Mouse (Mus musculus): ENCODE results near the gene Gpr35. TPM values are rescaled to one million over a fixed set of nuclear protein-coding genes. Genes with fewer than 3 reads are reported as not detected.
A peak's percentile ranks its signal among the peaks of the same experiment; 100 is the strongest.
"Not testable (repeated sequence)": the region's sequence is repeated elsewhere in the genome, so short reads cannot be mapped to it uniquely, and the experiment has no call there.

Gene Gpr35
- total RNA-seq, 2 experiments from 2014 or later = 0.37 to 0.87 TPM

GRCm38 (mm10) chr1:92930171-92930706 lies 20.4 kb upstream of the Gpr35 start:
- no peak for DNase-seq (ENCODE audit: extremely low spot score in 1 of 2, low spot score in 1 of 2)

DNA sequence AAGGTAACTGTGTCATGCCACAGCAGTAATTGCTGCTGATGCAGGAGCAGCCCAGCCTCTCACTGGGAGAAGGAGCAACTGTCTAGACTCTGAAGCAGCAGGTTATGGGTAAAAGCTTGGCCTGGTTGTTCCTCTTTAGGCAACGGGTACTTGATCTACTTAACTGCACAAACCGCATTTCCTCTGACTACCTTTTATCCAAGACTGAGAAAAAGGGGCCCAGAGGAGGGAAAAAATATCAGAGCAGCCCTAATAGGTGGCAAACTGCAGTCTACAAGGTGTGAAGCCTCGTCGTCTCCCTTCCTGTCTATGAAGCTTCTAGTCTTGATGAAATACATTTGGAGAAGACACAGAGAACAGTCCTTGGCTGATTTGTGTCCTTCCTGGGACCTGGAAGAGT lies 17.1 kb upstream of the Gpr35 start:
- DNase-seq (ENCODE audit: extremely low spot score in 1 of 2, low spot score in 1 of 2) = no peak

GRCm38 (mm10) chr1:92934182-92934827 lies 16.4 kb upstream of the Gpr35 start, which contains the start of gene Capn10:
Capn10 (plus strand) TSS chr1:92934376.
- peak; percentile 80 to 93 for DNase-seq (ENCODE audit: extremely low spot score in 1 of 2, low spot score in 1 of 2)

- peak in 1 of 2 experiments; percentile 45 for DNase-seq (ENCODE audit: extremely low spot score in 1 of 2, low spot score in 1 of 2)
Measured at GRCm38 (mm10) chr1:92935054-92935962, 15.4 kb upstream of the Gpr35 start.

DNA sequence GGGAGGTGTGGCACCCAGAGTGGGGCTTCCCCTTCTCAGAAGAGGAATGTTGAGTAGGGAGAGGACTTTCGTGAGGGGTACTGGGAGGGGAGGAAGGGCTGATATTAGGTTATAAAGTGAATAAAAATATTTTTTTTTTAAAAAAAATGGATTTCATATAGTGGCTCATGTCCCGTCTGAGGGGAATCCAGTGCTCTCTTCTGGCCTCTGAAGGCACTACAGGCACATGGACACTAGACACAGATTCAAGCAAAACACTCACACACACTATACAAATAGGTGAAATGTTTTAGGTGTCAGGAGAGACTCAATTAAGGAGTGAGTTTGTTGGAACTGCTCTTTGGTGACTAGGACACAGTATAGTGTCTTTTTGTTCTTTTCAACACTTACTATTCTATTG lies 14.7 kb upstream of the Gpr35 start:
- DNase-seq (ENCODE audit: extremely low spot score in 1 of 2, low spot score in 1 of 2) = no peak

DNA sequence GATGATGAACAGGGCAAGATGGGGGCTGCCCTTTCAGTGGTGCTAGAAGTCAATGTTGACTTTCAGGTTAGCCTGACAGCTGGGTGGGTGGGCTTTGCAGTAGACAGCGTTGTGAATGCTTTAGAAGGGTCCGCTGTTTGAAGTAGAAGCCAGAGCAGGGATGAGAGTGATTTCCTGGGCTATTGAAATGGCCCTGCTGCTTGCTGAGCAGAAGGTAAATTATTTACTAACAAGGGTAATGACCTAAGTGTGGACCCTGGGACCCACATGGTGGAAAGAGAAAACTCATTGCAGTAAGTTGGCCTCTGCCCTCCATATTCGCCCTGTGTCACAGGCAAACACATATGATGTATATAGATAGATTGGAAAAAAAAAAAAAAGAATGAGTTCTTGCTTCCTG lies 14.2 kb upstream of the Gpr35 start:
- DNase-seq (ENCODE audit: extremely low spot score in 1 of 2, low spot score in 1 of 2) = no peak

DNA sequence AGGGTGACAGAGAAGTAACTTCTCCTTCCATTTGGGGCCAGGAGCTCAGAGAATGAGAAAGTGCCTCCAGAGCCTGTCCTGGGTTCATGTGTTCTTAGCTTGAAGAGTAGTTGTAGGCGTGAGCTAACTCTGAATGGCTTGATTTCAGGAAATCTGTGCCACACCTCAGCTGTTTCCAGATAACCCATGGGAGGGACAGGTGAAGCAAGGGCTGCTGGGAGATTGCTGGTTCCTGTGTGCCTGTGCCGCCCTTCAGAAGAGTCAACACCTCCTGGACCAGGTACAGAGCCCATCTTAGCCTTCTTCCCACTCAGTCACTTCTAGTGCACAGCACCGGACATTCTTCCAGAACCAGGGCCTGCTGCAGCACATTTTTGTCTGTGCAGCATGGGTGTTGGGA lies 12.9 kb upstream of the Gpr35 start:
- no peak for DNase-seq (ENCODE audit: extremely low spot score in 1 of 2, low spot score in 1 of 2)

- no peak for DNase-seq (ENCODE audit: extremely low spot score in 1 of 2, low spot score in 1 of 2)
Measured at GRCm38 (mm10) chr1:92939746-92940145, 10.9 kb upstream of the Gpr35 start.

- no peak for DNase-seq (ENCODE audit: extremely low spot score in 1 of 2, low spot score in 1 of 2)
Measured at GRCm38 (mm10) chr1:92943219-92943989, 7.3 kb upstream of the Gpr35 start.

GRCm38 (mm10) chr1:92947966-92948365 lies 2.7 kb upstream of the Gpr35 start:
- no peak for DNase-seq (ENCODE audit: extremely low spot score in 1 of 2, low spot score in 1 of 2)

DNA sequence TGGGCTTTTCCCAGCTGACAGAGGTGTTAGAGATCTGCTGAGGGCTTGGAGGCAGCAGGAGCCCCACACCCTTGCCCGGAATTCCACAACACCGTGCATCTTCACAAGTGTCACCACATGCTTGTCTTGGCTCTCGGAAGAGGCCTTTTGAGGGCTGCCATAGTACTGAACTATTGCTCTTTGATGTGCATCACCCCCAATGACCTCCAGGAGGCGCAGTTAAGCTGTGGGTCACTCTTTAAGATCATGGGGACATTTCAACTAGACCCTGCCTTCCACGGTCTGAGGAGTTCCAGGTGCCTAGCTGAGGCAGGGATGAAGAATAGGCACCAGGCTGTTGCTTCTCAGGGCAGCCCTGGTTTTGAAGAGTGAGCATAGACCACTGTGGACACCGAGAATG lies 1.2 kb upstream of the Gpr35 start:
- DNase-seq (ENCODE audit: extremely low spot score in 1 of 2, low spot score in 1 of 2) = no peak

- no peak for DNase-seq (ENCODE audit: extremely low spot score in 1 of 2, low spot score in 1 of 2)
Measured at GRCm38 (mm10) chr1:92953641-92954040, 3.0 kb downstream of the Gpr35 start.

GRCm38 (mm10) chr1:92956571-92957335 lies 6.1 kb downstream of the Gpr35 start:
- peak; percentile 71 to 73 for DNase-seq (ENCODE audit: extremely low spot score in 1 of 2, low spot score in 1 of 2)

DNA sequence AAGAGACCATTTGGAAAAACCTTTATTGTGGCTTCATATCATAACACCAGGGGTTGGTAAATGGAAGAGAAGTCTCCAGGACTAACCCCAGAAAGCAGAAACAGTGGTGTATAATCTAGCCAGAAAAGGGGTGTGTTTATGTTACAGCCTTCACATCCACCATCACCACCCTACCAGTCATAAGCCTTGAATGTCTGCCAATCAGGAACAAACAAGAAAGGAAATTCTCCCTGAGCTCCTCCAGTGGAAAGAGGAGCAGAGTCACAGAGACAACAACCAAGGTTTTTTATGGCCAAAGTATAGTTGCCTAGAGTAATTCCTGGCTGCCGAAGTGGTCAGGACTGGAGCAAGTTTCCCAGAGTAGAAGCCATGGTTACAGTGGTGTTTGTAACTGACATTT lies 8.3 kb downstream of the Gpr35 start:
- no peak for DNase-seq (ENCODE audit: extremely low spot score in 1 of 2, low spot score in 1 of 2)

DNA sequence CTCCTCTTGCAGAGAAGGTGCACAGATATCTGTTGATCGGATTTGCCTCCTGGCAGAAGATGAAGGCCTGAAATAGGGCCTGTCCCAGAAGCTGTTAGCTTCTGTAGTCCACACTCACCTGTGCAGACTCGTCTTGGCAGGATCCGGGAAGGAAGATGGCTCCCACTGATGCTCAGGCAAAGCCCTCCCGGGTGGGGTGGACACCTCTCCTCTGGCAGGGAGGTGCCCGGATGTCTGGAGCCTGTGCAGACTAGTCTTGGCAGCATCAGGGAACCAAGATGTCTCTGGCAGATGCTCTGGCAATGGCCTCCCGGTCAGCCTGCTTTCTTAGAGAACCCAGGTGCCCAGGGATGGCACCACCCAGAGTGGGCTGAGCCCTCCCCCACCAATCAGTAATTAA lies 20.1 kb downstream of the Gpr35 start:
- not testable (repeated sequence) for DNase-seq (ENCODE audit: extremely low spot score in 1 of 2, low spot score in 1 of 2)

DNA sequence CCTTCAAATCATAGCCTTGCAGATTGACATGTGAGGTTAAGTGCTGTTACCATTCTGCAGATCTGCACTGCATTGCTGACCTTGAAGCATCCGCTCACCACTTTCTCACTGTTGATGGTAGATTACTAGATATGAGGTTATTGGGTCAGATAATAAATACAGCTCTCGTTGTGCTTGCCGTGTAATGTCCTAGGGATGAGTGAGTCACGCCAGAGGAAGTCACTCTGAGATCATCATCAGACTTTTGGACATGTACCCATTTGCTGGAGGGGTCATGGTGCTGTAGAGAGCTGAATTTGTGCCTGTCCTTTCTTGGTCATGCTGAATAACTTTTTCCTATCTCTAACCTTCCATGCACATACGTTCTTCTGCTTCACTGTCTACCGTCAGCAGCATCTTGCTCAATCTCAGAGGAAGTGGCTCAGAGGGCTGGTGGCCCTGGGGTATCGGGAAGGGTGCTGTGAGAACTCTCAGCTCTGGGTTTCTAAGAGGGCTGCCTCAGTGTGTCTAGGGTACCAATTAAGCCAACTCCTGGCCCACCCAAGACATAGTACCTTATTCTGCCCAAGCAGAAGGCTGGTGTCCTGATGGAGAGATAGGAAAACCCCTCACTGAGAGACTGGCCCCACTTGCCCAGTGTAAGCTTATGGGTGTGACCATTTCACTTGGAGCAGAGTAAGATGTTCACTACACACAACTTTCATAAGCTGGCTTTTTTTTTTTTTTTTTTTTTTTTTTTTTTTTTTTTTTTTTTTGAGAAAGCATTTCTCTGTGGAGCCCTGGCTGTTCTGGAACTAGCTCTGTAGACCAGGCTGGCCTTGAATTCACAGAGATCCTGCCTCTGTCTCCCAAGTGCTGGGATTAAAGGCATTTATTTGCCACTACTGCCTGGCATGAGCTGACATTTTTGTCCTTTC lies 21.5 kb downstream of the Gpr35 start:
- no peak for DNase-seq (ENCODE audit: extremely low spot score in 1 of 2, low spot score in 1 of 2)

- DNase-seq (ENCODE audit: extremely low spot score in 1 of 2, low spot score in 1 of 2) = peak in 1 of 2 experiments; percentile 28
Measured at GRCm38 (mm10) chr1:92972854-92973253, 22.2 kb downstream of the Gpr35 start.

DNA sequence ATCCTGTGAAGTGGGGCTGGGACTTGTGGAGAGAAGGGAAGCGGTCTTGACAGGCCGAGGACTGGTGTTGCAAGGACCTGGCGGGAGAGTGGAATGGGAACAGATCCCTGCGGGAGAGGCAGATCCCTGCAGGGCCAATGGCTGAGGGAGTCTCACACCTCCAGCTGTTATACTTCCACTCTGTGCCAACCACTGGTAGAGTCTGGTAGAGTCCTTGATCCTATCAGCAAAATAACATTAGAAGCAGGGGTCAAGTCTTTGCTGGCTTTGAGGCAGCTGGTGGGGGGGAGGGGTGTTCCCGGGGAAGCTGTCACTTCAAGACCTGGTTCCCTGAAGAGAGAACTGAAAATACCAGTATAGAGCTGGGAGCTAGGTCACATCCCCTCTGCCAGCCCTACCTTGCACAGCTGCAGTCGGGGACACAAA lies 25.5 kb downstream of the Gpr35 start:
- no peak for DNase-seq (ENCODE audit: extremely low spot score in 1 of 2, low spot score in 1 of 2)

DNA sequence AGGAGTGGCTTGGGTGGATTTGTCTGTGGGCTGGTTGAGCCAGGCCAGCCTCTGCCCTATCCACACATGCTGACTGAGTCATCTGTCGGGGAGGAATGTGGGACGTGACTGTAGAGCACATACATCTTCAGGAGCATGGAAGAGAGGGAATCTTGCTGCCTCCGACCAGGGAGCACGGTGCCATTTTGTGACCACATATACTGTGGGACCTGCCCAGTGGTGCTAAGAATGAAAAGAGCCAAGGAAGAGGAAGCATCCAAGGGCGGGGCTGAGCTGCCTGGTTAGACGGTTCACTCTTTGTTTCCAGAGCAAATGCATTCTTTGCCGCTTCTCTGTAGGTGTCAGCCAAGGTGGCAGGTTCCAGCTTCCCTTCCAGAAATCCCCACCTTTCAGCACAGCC lies 28.0 kb downstream of the Gpr35 start:
- no peak for DNase-seq (ENCODE audit: extremely low spot score in 1 of 2, low spot score in 1 of 2)
